Mouse (Mus musculus) erythroblast, embryonic 14.5 days (primary cell): ENCODE measurements around the gene Wdr91.

Experiments used
- GATA1 ChIP-seq: IDR thresholded peaks from 2 replicates; pipeline ENCODE4 v1.6.1; 2012; ENCODE audit warnings: low read length, inconsistent platforms, mixed read lengths
- TAL1 ChIP-seq: IDR thresholded peaks from 3 replicates; pipeline ENCODE4 v1.6.1; 2012; ENCODE audit warnings: low read length, inconsistent platforms, mixed read lengths

GRCm38 (mm10) chr6:34901911-34902444 is 8.7 kb downstream of the Wdr91 start:
- TF ChIP-seq GATA1 (no peak), TAL1 (no peak)
